Mouse (Mus musculus) ES-Bruce4 (cell line): ENCODE measurements around the gene Pdzd7.

Source experiments
- CTCF ChIP-seq: IDR thresholded peaks from one replicate; pipeline ENCODE4 v1.8.1; 2011; ENCODE audit warnings: low read depth, low read length
- EP300 ChIP-seq: IDR thresholded peaks from 2 replicates; pipeline ENCODE4 v1.6.1; 2011; ENCODE audit warnings: low read depth, low read length; ENCODE audit not compliant: insufficient read depth
- POLR2A ChIP-seq: IDR thresholded peaks from one replicate; pipeline ENCODE4 v1.8.1; 2011; ENCODE audit warnings: low read length; ENCODE audit not compliant: insufficient read depth

DNA sequence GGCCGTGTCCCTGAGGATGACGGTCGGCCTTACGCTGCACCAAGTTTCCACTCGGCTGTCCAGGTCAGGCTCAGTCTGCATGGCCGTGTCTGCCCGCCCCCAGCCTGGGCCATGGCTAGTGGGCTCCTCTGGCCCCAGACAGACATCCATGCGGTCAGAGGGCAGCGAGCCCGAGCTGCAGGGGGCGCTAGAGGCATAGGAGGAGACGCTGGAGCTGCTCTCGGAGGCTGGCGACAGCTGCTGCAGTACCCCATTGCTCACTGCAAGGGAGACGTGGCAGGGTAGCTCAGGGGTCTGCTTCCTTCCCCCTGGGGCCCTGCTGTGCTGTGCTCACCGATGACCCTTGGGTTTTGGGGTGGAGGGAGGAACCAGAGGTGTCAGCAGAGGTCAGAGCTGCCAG is 8.7 kb downstream of the Pdzd7 start:
- no peak for TF ChIP-seq EP300
- no peak for TF ChIP-seq POLR2A
- TF ChIP-seq CTCF: peak; percentile 83
